Mouse (Mus musculus) embryonic facial prominence, embryonic 12.5 days (tissue): Measurements from ENCODE around the gene Pou4f2. TPM values are rescaled to one million over a fixed set of nuclear protein-coding genes. Genes with fewer than 3 reads are reported as not detected.

ENCODE experiments used
- ATAC-seq: fragments of 200-750 bp; cut with Nextera tagmentation; 2 replicates; pipeline ENCODE4 v1.8.0; 2017; ENCODE audit not compliant: insufficient number of reproducible peaks, insufficient read depth, low FRiP score, low TSS enrichment
- H3K27ac ChIP-seq: fragments of 300-500 bp; sonication (generic); 2 replicates; pipeline ENCODE4 v1.5.1; 2016; ENCODE audit warnings: mild to moderate bottlenecking
- H3K27me3 ChIP-seq: fragments of 300-500 bp; sonication (generic); 2 replicates; pipeline ENCODE4 v1.6.1; 2016; ENCODE audit warnings: mild to moderate bottlenecking, moderate library complexity
- H3K36me3 ChIP-seq: fragments of 300-500 bp; sonication (generic); 2 replicates; pipeline ENCODE4 v1.6.1; 2016; ENCODE audit warnings: mild to moderate bottlenecking
- H3K4me1 ChIP-seq: fragments of 300-500 bp; sonication (generic); 2 replicates; pipeline ENCODE4 v1.6.1; 2016
- H3K4me2 ChIP-seq: fragments of 300-500 bp; sonication (generic); replicated peaks from 2 replicates; pipeline ENCODE4 v1.6.1; 2016; ENCODE audit warnings: mild to moderate bottlenecking, moderate library complexity
- H3K4me3 ChIP-seq: fragments of 300-500 bp; sonication (generic); 2 replicates; pipeline ENCODE4 v1.5.1; 2016; ENCODE audit warnings: mild to moderate bottlenecking
- H3K9ac ChIP-seq: fragments of 300-500 bp; sonication (generic); 2 replicates; pipeline ENCODE4 v1.6.1; 2016; ENCODE audit warnings: mild to moderate bottlenecking, moderate library complexity
- H3K9me3 ChIP-seq: fragments of 300-500 bp; sonication (generic); 2 replicates; pipeline ENCODE4 v1.6.1; 2016; ENCODE audit warnings: mild to moderate bottlenecking, moderate library complexity
- WGBS: fragments of 180-500 bp; shearing (Covaris S2); methylation state at CpG from one replicate; pipeline ENCODE4 v1.1.7; 2016; 5-methylcytosine and 5-hydroxymethylcytosine counted together
- polyA plus RNA-seq: library from polyadenylated mRNA; unstranded; fragments of >200 nt; fragmentation: Nextera tagmentation; extraction: Ambion mirVana; gene quantifications from 2 replicates; pipeline ENCODE4 v1.2.1, GENCODE M21; 2016

Gene Pou4f2
- 0.54 and 1.1 TPM in 2 replicates for polyA plus RNA-seq

DNA sequence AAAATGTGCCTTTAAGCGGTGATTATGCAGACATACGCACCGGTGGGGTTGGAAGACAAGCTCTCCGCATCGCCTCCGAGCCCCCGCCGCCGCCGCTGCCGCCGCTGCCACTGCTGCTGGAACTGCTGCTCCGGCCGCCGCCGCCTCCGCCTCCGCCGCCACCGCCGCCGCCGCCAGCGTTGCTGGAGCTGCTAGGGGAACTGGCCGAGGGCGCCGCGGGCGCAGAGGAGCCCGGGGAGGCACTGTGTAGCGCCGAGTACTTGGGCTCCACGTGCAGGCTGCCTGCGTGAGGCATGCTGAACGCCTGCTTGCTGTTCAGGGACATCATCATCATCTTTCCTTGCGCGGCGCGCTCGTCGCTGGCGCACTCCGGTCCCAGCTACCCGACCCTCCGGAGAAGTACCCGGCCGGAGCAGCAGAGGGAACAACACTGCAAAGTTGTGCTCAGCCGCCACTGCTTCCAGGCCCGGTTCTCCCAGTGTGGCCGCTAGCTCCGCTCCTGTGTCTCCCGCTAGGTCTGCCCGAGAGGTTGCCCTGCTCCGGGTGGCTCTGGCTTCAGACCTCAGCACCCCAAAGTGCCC, at the start of gene Pou4f2:
Gene Pou4f2 (minus strand): TSS at position 575 of the 581 bp plus-strand sequence.
- H3K9me3 ChIP-seq: no peaks in the 10 kb centered on the region
- H3K27ac ChIP-seq: no peak within 1 kb of the TSS
- H3K4me2 ChIP-seq: peak within 1 kb of the TSS; percentile 65
- H3K4me3 ChIP-seq: peak within 1 kb of the TSS; percentile 39
- no peaks in the 10 kb centered on the region for H3K36me3 ChIP-seq
- ATAC-seq: 0 out of 2 replicates have a peak, but pooled peaks have one; percentile 41
- peaks cover 86% of the 10 kb centered on the region for H3K27me3 ChIP-seq
- WGBS: under 1% methylated on average over 54 of the region's 54 CpGs
- H3K4me1 ChIP-seq: peaks cover 22% of the 10 kb centered on the region
- peak within 1 kb of the TSS; percentile 19; the same call in 1 of the 2 replicates for H3K9ac ChIP-seq

GRCm38 (mm10) chr8:78477051-78477829, 40.8 kb upstream of the Pou4f2 start:
- H3K27ac ChIP-seq: no peak overlapping the region
- H3K36me3 ChIP-seq: no peaks in the 10 kb centered on the region
- H3K27me3 ChIP-seq: no peaks in the 10 kb centered on the region
- no peaks in the 10 kb centered on the region for H3K9me3 ChIP-seq
- no peaks in the 10 kb centered on the region for H3K4me1 ChIP-seq
- H3K4me3 ChIP-seq: no peak overlapping the region
- WGBS: 34% methylated on average over 6 of the region's 6 CpGs
- no peak overlapping the region for H3K4me2 ChIP-seq
- ATAC-seq: no peak
- no peak overlapping the region for H3K9ac ChIP-seq

DNA sequence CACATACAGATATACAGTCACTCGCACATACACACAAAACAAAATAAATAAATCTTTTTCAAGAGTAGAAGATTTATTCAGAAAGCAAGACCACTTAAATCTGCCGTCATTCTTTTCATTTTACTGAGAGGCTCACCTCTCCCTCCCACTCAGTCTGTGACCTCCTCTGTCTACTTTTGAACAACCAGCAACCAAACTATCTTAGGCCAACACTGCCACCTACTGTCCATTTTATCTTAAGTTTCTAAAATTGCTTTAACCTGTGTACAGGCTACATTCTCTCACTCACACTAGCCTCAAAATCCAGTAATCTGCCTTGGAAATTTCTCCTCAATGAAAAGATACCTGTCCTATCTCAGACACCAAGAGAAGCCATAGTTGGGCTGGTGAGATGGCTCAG, 31.4 kb upstream of the Pou4f2 start:
- no peak for ATAC-seq
- WGBS: 90% methylated on average over 2 of the region's 2 CpGs
- Histone ChIP-seq H3K9me3 (0 out of 2 replicates have a peak, but pooled peaks cover 5% of the 10 kb centered on the region), H3K4me2 (no peak overlapping the region), H3K27ac (no peak overlapping the region), H3K4me1 (no peaks in the 10 kb centered on the region), H3K36me3 (no peaks in the 10 kb centered on the region), H3K9ac (no peak overlapping the region), H3K4me3 (no peak overlapping the region), H3K27me3 (no peaks in the 10 kb centered on the region)

- H3K4me2 ChIP-seq: no peak overlapping the region
- no peak overlapping the region for H3K9ac ChIP-seq
- 80% methylated on average over 2 of the region's 2 CpGs for WGBS
- no peak for ATAC-seq
- H3K27me3 ChIP-seq: no peaks in the 10 kb centered on the region
- no peak overlapping the region for H3K27ac ChIP-seq
- H3K4me1 ChIP-seq: no peaks in the 10 kb centered on the region
- H3K36me3 ChIP-seq: no peaks in the 10 kb centered on the region
- 0 out of 2 replicates have a peak, but pooled peaks cover 5% of the 10 kb centered on the region for H3K9me3 ChIP-seq
- H3K4me3 ChIP-seq: no peak overlapping the region
These were observed 27.5 kb upstream of the Pou4f2 start for GRCm38 (mm10) chr8:78463941-78464340.

GRCm38 (mm10) chr8:78456441-78456840, 20.0 kb upstream of the Pou4f2 start:
- Histone ChIP-seq H3K27me3 (no peaks in the 10 kb centered on the region), H3K9ac (no peak overlapping the region), H3K4me1 (no peaks in the 10 kb centered on the region), H3K36me3 (no peaks in the 10 kb centered on the region), H3K9me3 (no peaks in the 10 kb centered on the region), H3K27ac (no peak overlapping the region), H3K4me2 (no peak overlapping the region), H3K4me3 (no peak overlapping the region)
- ATAC-seq: no peak
- WGBS: 80% methylated on average over 3 of the region's 3 CpGs

DNA sequence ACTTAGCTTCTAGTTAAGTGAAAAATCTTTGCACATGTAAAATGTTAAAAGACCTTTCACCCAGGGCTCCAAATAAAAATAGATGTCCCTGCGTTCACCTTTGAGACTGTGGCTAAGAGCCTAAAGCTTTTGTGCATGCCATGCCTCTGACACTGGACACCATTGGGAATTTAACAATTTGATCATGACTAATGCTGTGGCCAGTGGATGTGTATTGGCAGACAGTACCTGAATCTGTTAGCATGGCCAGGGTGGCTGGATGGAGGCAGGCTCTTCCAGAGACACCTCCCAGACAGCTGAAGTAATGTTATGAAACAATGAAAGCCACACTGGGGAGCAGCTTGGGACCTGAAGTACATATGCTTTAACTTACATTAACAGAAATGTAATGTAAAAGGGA, 6.3 kb upstream of the Pou4f2 start:
- WGBS: 77% methylated on average over 1 of the region's 1 CpGs
- H3K36me3 ChIP-seq: no peaks in the 10 kb centered on the region
- peaks cover 3% of the 10 kb centered on the region; the same call in 1 of the 2 replicates for H3K4me1 ChIP-seq
- no peak overlapping the region for H3K4me2 ChIP-seq
- no peak for ATAC-seq
- H3K27ac ChIP-seq: no peak overlapping the region
- H3K9ac ChIP-seq: no peak overlapping the region
- peaks cover 43% of the 10 kb centered on the region for H3K27me3 ChIP-seq
- no peaks in the 10 kb centered on the region for H3K9me3 ChIP-seq
- H3K4me3 ChIP-seq: no peak overlapping the region

DNA sequence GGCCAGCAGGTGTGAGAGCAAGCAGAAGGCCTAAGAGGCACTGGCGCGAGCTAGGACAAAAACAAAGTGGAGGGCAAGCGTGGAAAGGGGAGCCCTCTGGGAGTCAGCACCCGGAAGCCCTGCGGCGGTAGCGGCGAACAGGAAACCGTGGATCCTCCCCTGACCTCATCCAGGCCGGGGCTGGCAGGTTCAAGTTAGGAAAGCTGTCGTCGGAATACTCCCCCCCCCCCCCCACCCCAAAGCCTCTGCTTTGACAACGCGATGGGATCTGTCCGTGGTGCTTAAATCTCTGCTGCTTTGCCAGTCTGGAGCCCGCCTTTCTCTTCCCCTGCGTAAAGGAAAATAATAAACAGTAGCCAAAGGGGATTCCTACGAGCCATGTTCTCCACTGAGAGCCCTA, 1.7 kb upstream of the Pou4f2 start:
- Histone ChIP-seq H3K4me1 (peaks cover 22% of the 10 kb centered on the region), H3K27ac (no peak overlapping the region), H3K4me2 (peak overlapping the region; percentile 33), H3K36me3 (no peaks in the 10 kb centered on the region), H3K9me3 (no peaks in the 10 kb centered on the region), H3K27me3 (peaks cover 81% of the 10 kb centered on the region), H3K9ac (no peak overlapping the region), H3K4me3 (0 out of 2 replicates have a peak overlapping the region, but pooled peaks have one; percentile 9)
- 0 out of 2 replicates have a peak, but pooled peaks have one; percentile 23 for ATAC-seq
- WGBS: 0% methylated on average over 18 of the region's 18 CpGs

DNA sequence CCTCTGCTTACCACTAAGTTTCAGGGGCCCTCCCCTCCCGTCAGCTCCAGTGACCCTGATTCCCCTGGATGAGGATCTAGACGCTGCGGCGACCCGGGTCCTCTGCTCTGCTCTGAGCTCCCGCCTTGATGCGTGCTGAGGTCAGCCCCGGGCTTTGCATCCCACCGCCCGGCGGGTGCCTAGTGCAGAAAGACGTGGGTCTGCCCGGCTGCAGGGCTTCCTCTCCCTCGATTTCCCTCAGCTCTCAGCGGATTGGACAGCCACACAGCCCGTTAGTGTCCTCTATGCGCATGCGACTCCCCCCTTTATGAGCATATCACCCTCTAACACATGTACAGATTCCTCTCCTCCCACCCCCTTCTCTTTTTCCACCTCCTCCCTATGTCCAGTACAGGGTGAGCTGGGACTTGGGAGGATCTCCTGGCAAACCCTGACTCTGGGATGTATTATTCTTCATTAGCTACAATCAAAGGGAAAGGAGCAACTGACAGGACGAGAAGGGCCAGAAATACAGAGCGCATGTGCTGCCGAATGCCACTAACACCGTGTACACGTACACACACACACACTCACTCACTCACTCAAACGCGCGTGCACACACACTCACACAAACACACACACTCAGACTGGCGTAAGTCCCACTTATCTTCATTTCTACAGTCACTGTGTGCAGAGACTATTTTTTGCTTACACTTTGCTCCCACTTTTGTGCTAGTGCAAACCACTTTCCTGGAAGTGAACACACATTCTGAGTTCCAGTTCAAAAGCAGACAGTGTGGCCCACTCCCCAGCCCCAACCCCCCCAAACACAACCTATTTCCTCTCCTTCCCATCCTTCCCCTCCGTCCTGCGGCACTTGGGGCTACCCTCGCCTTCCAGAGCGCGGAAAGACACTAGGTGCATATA, 948 bp upstream of the Pou4f2 start:
- H3K4me3 ChIP-seq: 0 out of 2 replicates have a peak overlapping the region, but pooled peaks have one; percentile 9
- ATAC-seq: no peak; the same call in 1 of the 2 replicates
- no peak overlapping the region for H3K9ac ChIP-seq
- peak overlapping the region; percentile 65 for H3K4me2 ChIP-seq
- H3K9me3 ChIP-seq: no peaks in the 10 kb centered on the region
- no peak overlapping the region for H3K27ac ChIP-seq
- peaks cover 83% of the 10 kb centered on the region for H3K27me3 ChIP-seq
- peaks cover 22% of the 10 kb centered on the region for H3K4me1 ChIP-seq
- H3K36me3 ChIP-seq: no peaks in the 10 kb centered on the region
- WGBS: 2% methylated on average over 32 of the region's 32 CpGs

GRCm38 (mm10) chr8:78436661-78437060, 216 bp upstream of the Pou4f2 start:
- no peaks in the 10 kb centered on the region for H3K36me3 ChIP-seq
- H3K4me2 ChIP-seq: peak overlapping the region; percentile 65
- peaks cover 22% of the 10 kb centered on the region for H3K4me1 ChIP-seq
- ATAC-seq: 0 out of 2 replicates have a peak, but pooled peaks have one; percentile 42
- H3K9ac ChIP-seq: peak overlapping the region; percentile 19; the same call in 1 of the 2 replicates
- WGBS: 0% methylated on average over 18 of the region's 25 CpGs
- no peak overlapping the region for H3K27ac ChIP-seq
- no peaks in the 10 kb centered on the region for H3K9me3 ChIP-seq
- H3K27me3 ChIP-seq: peaks cover 88% of the 10 kb centered on the region
- H3K4me3 ChIP-seq: peak overlapping the region; percentile 39

- H3K9ac ChIP-seq: no peak overlapping the region
- no peaks in the 10 kb centered on the region for H3K36me3 ChIP-seq
- no peak for ATAC-seq
- 1% methylated on average over 18 of the region's 18 CpGs for WGBS
- H3K4me2 ChIP-seq: peak overlapping the region; percentile 65
- H3K4me1 ChIP-seq: peaks cover 22% of the 10 kb centered on the region
- no peak overlapping the region for H3K27ac ChIP-seq
- H3K4me3 ChIP-seq: peak overlapping the region; percentile 39
- H3K27me3 ChIP-seq: peaks cover 85% of the 10 kb centered on the region
- H3K9me3 ChIP-seq: no peaks in the 10 kb centered on the region
These were observed 853 bp downstream of the Pou4f2 start for GRCm38 (mm10) chr8:78435624-78435960.
